Mouse (Mus musculus) mesoderm, embryonic 11.5 days (tissue): ENCODE measurements around the gene Tiparp.

Experiments
- DNase-seq: peaks from one replicate; pipeline ENCODE4 v3.0.0-alpha.2; 2012; ENCODE audit warnings: low read depth, low spot score

The Tiparp gene

GRCm38 (mm10) chr3:65584329-65584728 lies 56.1 kb downstream of the Tiparp start:
- DNase-seq, result no peak

GRCm38 (mm10) chr3:65585291-65585690 lies 57.1 kb downstream of the Tiparp start:
- no peak for DNase-seq

- no peak for DNase-seq
These were observed 57.7 kb downstream of the Tiparp start for GRCm38 (mm10) chr3:65585823-65586482.

- DNase-seq, result peak; percentile 47
These were observed 58.3 kb downstream of the Tiparp start for GRCm38 (mm10) chr3:65586483-65586905.

GRCm38 (mm10) chr3:65586966-65587365 lies 58.8 kb downstream of the Tiparp start:
- no peak for DNase-seq

- DNase-seq, result no peak
These were observed 60.2 kb downstream of the Tiparp start for GRCm38 (mm10) chr3:65588424-65588823.

GRCm38 (mm10) chr3:65592850-65593249 lies 64.6 kb downstream of the Tiparp start:
- no peak for DNase-seq

GRCm38 (mm10) chr3:65594493-65594892 lies 66.3 kb downstream of the Tiparp start:
- no peak for DNase-seq

- no peak for DNase-seq
These were observed 67.0 kb downstream of the Tiparp start for GRCm38 (mm10) chr3:65595196-65595595.

- DNase-seq, result no peak
These were observed 70.0 kb downstream of the Tiparp start for GRCm38 (mm10) chr3:65598071-65598830.

- no peak for DNase-seq
These were observed 70.9 kb downstream of the Tiparp start for GRCm38 (mm10) chr3:65599151-65599550.

- DNase-seq, result no peak
These were observed 73.3 kb downstream of the Tiparp start for GRCm38 (mm10) chr3:65601291-65602050.

GRCm38 (mm10) chr3:65603392-65604055 lies 75.3 kb downstream of the Tiparp start:
- no peak for DNase-seq
